Comparison of ENCODE assay signal across 26 mouse cellular contexts in the genomic region with DNA sequence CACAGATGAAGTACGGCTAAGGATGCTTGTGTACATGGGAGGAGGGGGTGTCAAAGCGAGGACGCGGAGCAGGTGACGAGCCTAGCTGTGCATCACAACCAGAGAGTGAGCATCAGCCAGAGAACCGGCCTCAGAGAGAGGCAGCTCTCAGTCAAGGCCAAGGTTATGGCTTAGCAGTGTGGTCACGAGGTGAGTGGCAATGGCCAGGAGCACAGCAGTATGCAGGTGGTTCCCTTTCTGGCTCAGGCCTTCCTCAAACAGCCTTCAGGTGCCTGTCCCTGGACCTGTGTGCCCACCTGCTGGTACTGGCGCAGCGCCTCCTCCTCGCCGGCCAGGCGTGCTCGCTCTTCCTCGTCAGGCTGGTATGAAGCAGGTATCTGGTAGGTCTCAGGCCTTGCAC. TPM values are rescaled to one million over a fixed set of nuclear protein-coding genes. Genes with fewer than 3 reads are reported as not detected.
DNase-seq lines count a peak whose midpoint lies in the region; ATAC-seq and TF ChIP-seq lines count a peak whose summit lies in the region.
"Had no signal": no experiment of that assay in that cellular context is flagged by ENCODE, and none has a peak within 500 bp of the region (broad histone marks: within the 10 kb centered on the region; RNA-seq: fewer than 3 reads in every experiment).

No protein-coding gene starts in this region.

- peak; percentile 72 for ATAC-seq in cerebellum, adult (ENCODE audit: insufficient number of reproducible peaks, low FRiP score, low TSS enrichment)
- peak; percentile 25; the same call in 1 of the 2 replicates for ATAC-seq in stomach, postnatal 0 days (ENCODE audit: low FRiP score, low TSS enrichment)
- no peak for ATAC-seq in kidney, embryonic 16.5 days (ENCODE audit: low FRiP score, low TSS enrichment)
- ATAC-seq: CD4-positive, CD25-positive, alpha-beta regulatory T cell, adult 4 months; forebrain, embryonic 16.5 days; hindbrain, embryonic 16.5 days; Patski had no signal

- TF ChIP-seq CTCF in stomach, postnatal 0 days (IDR thresholded peaks at IDR 0.05; ENCODE audit: low read depth): no peak

- H3K27ac ChIP-seq in stomach, postnatal 0 days (replicated peaks): no peak overlapping the region
- no peak overlapping the region for H3K27ac ChIP-seq in kidney, embryonic 16.5 days (ENCODE audit: low read length)
- H3K27ac ChIP-seq: forebrain, embryonic 10.5 days; kidney, postnatal 0 days; midbrain, embryonic 12.5 days had no signal

- TF ChIP-seq EP300 in stomach, postnatal 0 days (optimal IDR thresholded peaks at IDR 0.05): no peak

- no peak for DNase-seq in cerebellum, postnatal 4 days (ENCODE audit: low spot score in 2 of 2)
- DNase-seq in adrenal gland, postnatal 36 days: peak; percentile 60 to 63
- DNase-seq in cerebellum, adult 8-10 months: peak; percentile 61
- DNase-seq in stomach, postnatal 0 days (ENCODE audit: low spot score): no peak
- no peak for DNase-seq in spleen, adult 12 weeks (ENCODE audit: low spot score)
- DNase-seq: gastrocnemius, postnatal 14 days; heart, adult 11 months; lung, adult 18-20 months; lung, postnatal 14 days had no signal

- no peaks in the 10 kb centered on the region for H3K27me3 ChIP-seq in stomach, postnatal 0 days (ENCODE audit: control insufficient read depth, insufficient read depth, low read length)
- H3K27me3 ChIP-seq in kidney, embryonic 16.5 days (ENCODE audit: insufficient read depth, low read length): no peaks in the 10 kb centered on the region
- H3K27me3 ChIP-seq: midbrain, embryonic 12.5 days; Patski had no signal

- peaks cover 30% of the 10 kb centered on the region for H3K36me3 ChIP-seq in stomach, postnatal 0 days (ENCODE audit: control insufficient read depth, insufficient read depth, low read length)
- H3K36me3 ChIP-seq in kidney, embryonic 16.5 days (ENCODE audit: insufficient read depth, low read length): peaks cover 52% of the 10 kb centered on the region

- H3K4me3 ChIP-seq in stomach, postnatal 0 days (ENCODE audit: low read depth, low read length): no peak overlapping the region
- H3K4me3 ChIP-seq in kidney, embryonic 16.5 days (ENCODE audit: low read length): no peak overlapping the region
- H3K4me3 ChIP-seq: forebrain, embryonic 10.5 days; midbrain, embryonic 12.5 days had no signal

- no peaks in the 10 kb centered on the region for H3K9me3 ChIP-seq in stomach, postnatal 0 days (ENCODE audit: control insufficient read depth, low read length)
- no peaks in the 10 kb centered on the region for H3K9me3 ChIP-seq in kidney, embryonic 16.5 days (ENCODE audit: low read length)
- H3K9me3 ChIP-seq: forebrain, embryonic 10.5 days; midbrain, embryonic 12.5 days had no signal

- no peak overlapping the region for H3K9ac ChIP-seq in stomach, postnatal 0 days (ENCODE audit: low read length)
- H3K9ac ChIP-seq in kidney, embryonic 16.5 days (replicated peaks; ENCODE audit: low read length): no peak overlapping the region
- H3K9ac ChIP-seq: midbrain, embryonic 12.5 days had no signal

- no peaks in the 10 kb centered on the region for H3K4me1 ChIP-seq in stomach, postnatal 0 days (replicated peaks; ENCODE audit: control insufficient read depth, insufficient read depth)
- H3K4me1 ChIP-seq in kidney, embryonic 16.5 days (ENCODE audit: insufficient read depth, low read length): no peaks in the 10 kb centered on the region
- H3K4me1 ChIP-seq: forebrain, embryonic 10.5 days; midbrain, embryonic 12.5 days had no signal

- WGBS in stomach, postnatal 0 days: 96% methylated on average over 14 of the region's 14 CpGs
- WGBS in kidney, embryonic 16.5 days: 92% methylated on average over 14 of the region's 14 CpGs

- H3K4me2 ChIP-seq in stomach, postnatal 0 days (replicated peaks; ENCODE audit: low read depth): no peak overlapping the region
- no peak overlapping the region for H3K4me2 ChIP-seq in kidney, embryonic 16.5 days (replicated peaks; ENCODE audit: low read depth, low read length)
- H3K4me2 ChIP-seq: heart, embryonic 11.5 days; liver, embryonic 11.5 days; midbrain, embryonic 12.5 days had no signal

RNA-seq across cellular contexts. Expression of gene Rbck1, which starts 8.5 kb away (rescaled TPM):
- 10 to 100 TPM; 85.1 to 94.5 TPM for total RNA-seq in adrenal gland, postnatal 36 days (2021)
- polyA plus RNA-seq in stomach, postnatal 0 days (2015; fragmentation: Nextera tagmentation; extraction: Ambion mirVana): 49.8 and 53.6 TPM in 2 replicates
- 93.4 and 96.6 TPM in 2 replicates for polyA plus RNA-seq in kidney, embryonic 16.5 days (2015; fragmentation: Nextera tagmentation; extraction: Ambion mirVana)

RNA-seq across cellular contexts. Expression of gene Trib3, which starts 19.9 kb away (rescaled TPM):
- total RNA-seq in adrenal gland, postnatal 36 days (2021): 10 to 100 TPM in 1 of 2 experiments, 1 to 10 TPM in 1; 4.6 to 19.9 TPM
- polyA plus RNA-seq in stomach, postnatal 0 days (2015; fragmentation: Nextera tagmentation; extraction: Ambion mirVana): 2.9 and 3.9 TPM in 2 replicates
- 1.8 and 1.9 TPM in 2 replicates for polyA plus RNA-seq in kidney, embryonic 16.5 days (2015; fragmentation: Nextera tagmentation; extraction: Ambion mirVana)
- total RNA-seq: megakaryocyte progenitor cell, adult 5-6 weeks; monocyte, adult 5-6 weeks had no signal

RNA-seq across cellular contexts. Expression of gene Tbc1d20, which starts 30.3 kb away (rescaled TPM):
- total RNA-seq in adrenal gland, postnatal 36 days (2021): 100 to 1,000 TPM; 125 to 135 TPM
- polyA plus RNA-seq in stomach, postnatal 0 days (2015; fragmentation: Nextera tagmentation; extraction: Ambion mirVana): 22.6 and 24.8 TPM in 2 replicates
- polyA plus RNA-seq in kidney, embryonic 16.5 days (2015; fragmentation: Nextera tagmentation; extraction: Ambion mirVana): 41.1 and 41.8 TPM in 2 replicates

RNA-seq across cellular contexts. Expression of gene Nrsn2, which starts 52.5 kb away (rescaled TPM):
- total RNA-seq in adrenal gland, postnatal 36 days (2021): 1 to 10 TPM; 2.3 to 2.5 TPM
- polyA plus RNA-seq in stomach, postnatal 0 days (2015; fragmentation: Nextera tagmentation; extraction: Ambion mirVana): 1.1 and 1.5 TPM in 2 replicates
- polyA plus RNA-seq in kidney, embryonic 16.5 days (2015; fragmentation: Nextera tagmentation; extraction: Ambion mirVana): 0.91 and 1.6 TPM in 2 replicates
- total RNA-seq: gastrocnemius, postnatal 14 days; hematopoietic stem cell, adult 5-6 weeks; megakaryocyte progenitor cell, adult 5-6 weeks; monocyte, adult 5-6 weeks; neutrophil, adult 5-6 weeks had no signal
- polyA plus RNA-seq: CD4-positive, CD25-positive, alpha-beta regulatory T cell, adult 4 months; Patski; thymus, postnatal 0 days; urinary bladder, adult 2 months had no signal

Comparison
In these comparisons a context has a peak if more than half of its experiments do, and no peak if none do; other contexts are left out.
1. DNase-seq: peak in adrenal gland, postnatal 36 days (2 of 2) and cerebellum, adult 8-10 months (single experiment); none in cerebellum, postnatal 4 days (0 of 2), stomach, postnatal 0 days (single experiment) and spleen, adult 12 weeks (single experiment).